Mouse (Mus musculus): Measurements from ENCODE around the gene Cldn12.

DNA sequence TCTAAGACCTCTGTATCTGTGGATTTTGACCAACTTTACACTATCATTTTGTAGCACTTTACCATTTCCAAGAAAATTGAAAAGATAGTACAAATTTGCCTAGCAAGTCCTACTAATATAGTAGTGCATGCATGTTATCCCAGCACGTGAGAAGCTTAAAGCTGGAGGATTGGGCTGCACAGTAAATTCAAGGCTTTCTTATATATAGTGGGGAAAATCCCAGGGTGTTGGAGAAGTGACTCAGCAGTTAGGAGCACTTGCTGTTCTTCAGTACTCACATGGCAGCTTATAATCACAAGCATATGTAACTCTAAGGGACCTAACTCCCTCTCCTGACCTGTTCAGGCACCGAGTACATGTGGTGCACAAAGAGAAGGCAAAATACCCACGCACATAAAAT is 47.7 kb upstream of the Cldn12 start:
- TF ChIP-seq CTCF (IDR thresholded peaks at IDR 0.05; ENCODE audit: low read depth) (no peak), EP300 (IDR thresholded peaks at IDR 0.05; ENCODE audit: low read depth) (no peak)

Data from liver, embryonic 14.5 days (tissue).